Mouse (Mus musculus) heart, embryonic 14.5 days (tissue): ENCODE results near the gene Sptbn4. TPM values are rescaled to one million over a fixed set of nuclear protein-coding genes. Genes with fewer than 3 reads are reported as not detected.

Experiments used
- ATAC-seq: fragments of 200-750 bp; cut with Nextera tagmentation; 2 replicates; pipeline ENCODE4 v1.8.0; 2017; ENCODE audit warnings: low read depth, moderate TSS enrichment; ENCODE audit not compliant: insufficient number of reproducible peaks, insufficient read depth, low FRiP score
- H3K27ac ChIP-seq, 2 experiments: fragments of 200-500 bp in 1 of 2; fragments of 300-500 bp in 1 of 2; sonication (generic) in 1 of 2; replicated peaks in 1 of 2; 2 replicates each; pipeline ENCODE4 v1.5.1; 2012 to 2014; ENCODE audit warnings: low read depth in 2 of 2, low read length in 2 of 2, control low read depth in 1 of 2, mild to moderate bottlenecking in 1 of 2, mixed read lengths in 1 of 2; ENCODE audit not compliant: control insufficient read depth in 1 of 2, insufficient read depth in 1 of 2
- H3K27me3 ChIP-seq: fragments of 300-500 bp; sonication (generic); 2 replicates; pipeline ENCODE4 v1.6.1; 2014; ENCODE audit warnings: mild to moderate bottlenecking, low read length, control low read depth; ENCODE audit not compliant: control insufficient read depth, insufficient read depth
- H3K36me3 ChIP-seq: fragments of 300-500 bp; sonication (generic); 2 replicates; pipeline ENCODE4 v1.6.1; 2014; ENCODE audit warnings: mild to moderate bottlenecking, control low read depth, low read length, mixed read lengths; ENCODE audit not compliant: control insufficient read depth, insufficient read depth
- H3K4me1 ChIP-seq, 2 experiments: fragments of 200-500 bp in 1 of 2; fragments of 300-500 bp in 1 of 2; sonication (generic) in 1 of 2; 2 replicates each; pipeline ENCODE4 v1.6.1; 2012 to 2014; ENCODE audit warnings: low read length in 2 of 2, control low read depth in 1 of 2, mixed read lengths in 1 of 2; ENCODE audit not compliant: control insufficient read depth in 2 of 2, insufficient read depth in 2 of 2
- H3K4me2 ChIP-seq: fragments of 300-500 bp; sonication (generic); 2 replicates; pipeline ENCODE4 v1.6.1; 2014; ENCODE audit warnings: mild to moderate bottlenecking, low read length
- H3K4me3 ChIP-seq, 2 experiments: fragments of 200-500 bp in 1 of 2; fragments of 300-500 bp in 1 of 2; sonication (generic) in 1 of 2; 2 replicates each; pipeline ENCODE4 v1.5.1; 2012 to 2014; ENCODE audit warnings: low read length in 2 of 2, mild to moderate bottlenecking in 2 of 2, control low read depth in 1 of 2, low read depth in 1 of 2, moderate library complexity in 1 of 2; ENCODE audit not compliant: control insufficient read depth in 1 of 2, insufficient read depth in 1 of 2
- H3K9ac ChIP-seq: fragments of 300-500 bp; sonication (generic); 2 replicates; pipeline ENCODE4 v1.6.1; 2014; ENCODE audit warnings: mild to moderate bottlenecking, low read length
- H3K9me3 ChIP-seq: fragments of 300-500 bp; sonication (generic); 2 replicates; pipeline ENCODE4 v1.6.1; 2016; ENCODE audit warnings: low read length, control low read depth; ENCODE audit not compliant: control insufficient read depth
- WGBS: fragments of 180-500 bp; shearing (Covaris S2); extraction: QIAGEN DNeasy Blood & Tissue Kit; methylation state at CpG from one replicate; pipeline ENCODE4 v1.1.7; 2014; 5-methylcytosine and 5-hydroxymethylcytosine counted together
- polyA plus RNA-seq: library from polyadenylated mRNA; unstranded; fragments of >200 nt; fragmentation: Nextera tagmentation; extraction: Ambion mirVana; gene quantifications from 2 replicates; pipeline ENCODE4 v1.2.1, GENCODE M21; 2014

Gene Sptbn4
- polyA plus RNA-seq, 1 experiment from 2014 or later: 0.15 TPM

- Histone ChIP-seq H3K27me3 (no peaks in the 10 kb centered on the region), H3K36me3 (peaks cover 21% of the 10 kb centered on the region), H3K9me3 (no peaks in the 10 kb centered on the region), H3K4me1 (peaks cover 4 to 13% of the 10 kb centered on the region in 2 experiments; a peak in 3 of 4 replicates), H3K27ac (peak overlapping the region; percentile 93), H3K9ac (peak overlapping the region; percentile 79), H3K4me2 (peak overlapping the region; percentile 76), H3K4me3 (peak overlapping the region; percentile 72 to 77)
- WGBS: under 1% methylated on average over 34 of the region's 34 CpGs
- ATAC-seq: no peak; the same call in 1 of the 2 replicates
Measured at GRCm38 (mm10) chr7:27473835-27474489, 26.5 kb upstream of the Sptbn4 start.

GRCm38 (mm10) chr7:27473156-27473834 is 25.8 kb upstream of the Sptbn4 start, which contains the start of gene Sertad3:
Gene Sertad3, plus strand, starts transcription at chr7:27473768.
- H3K9ac ChIP-seq: peak within 1 kb of the TSS; percentile 79
- H3K27me3 ChIP-seq: no peaks in the 10 kb centered on the region
- no peaks in the 10 kb centered on the region for H3K9me3 ChIP-seq
- ATAC-seq: peak; percentile 90
- peaks cover 4 to 13% of the 10 kb centered on the region in 2 experiments; a peak in 3 of 4 replicates for H3K4me1 ChIP-seq
- peaks cover 21% of the 10 kb centered on the region for H3K36me3 ChIP-seq
- peak within 1 kb of the TSS; percentile 93 for H3K27ac ChIP-seq
- H3K4me3 ChIP-seq: peak within 1 kb of the TSS; percentile 72 to 77
- H3K4me2 ChIP-seq: peak within 1 kb of the TSS; percentile 76
- WGBS: under 1% methylated on average over 36 of the region's 36 CpGs

- Histone ChIP-seq H3K36me3 (peaks cover 17% of the 10 kb centered on the region), H3K27ac (peak overlapping the region; percentile 48 to 93), H3K4me2 (peak overlapping the region; percentile 76), H3K9ac (peak overlapping the region; percentile 79), H3K4me3 (peak overlapping the region in 1 of 2 experiments; percentile 77; a peak in 2 of 4 replicates), H3K4me1 (peaks cover 4 to 15% of the 10 kb centered on the region in 2 experiments; a peak in 3 of 4 replicates), H3K27me3 (no peaks in the 10 kb centered on the region), H3K9me3 (no peaks in the 10 kb centered on the region)
- 23% methylated on average over 7 of the region's 7 CpGs for WGBS
- no peak for ATAC-seq
Measured at GRCm38 (mm10) chr7:27472596-27472995, 25.1 kb upstream of the Sptbn4 start.

GRCm38 (mm10) chr7:27471390-27472120 is 24.1 kb upstream of the Sptbn4 start:
- 87% methylated on average over 11 of the region's 11 CpGs for WGBS
- Histone ChIP-seq H3K9ac (no peak overlapping the region), H3K4me1 (peaks cover 4 to 16% of the 10 kb centered on the region in 2 experiments; a peak in 3 of 4 replicates), H3K4me2 (no peak overlapping the region), H3K27ac (no peak overlapping the region), H3K27me3 (no peaks in the 10 kb centered on the region), H3K9me3 (no peaks in the 10 kb centered on the region), H3K36me3 (peaks cover 7% of the 10 kb centered on the region), H3K4me3 (no peak overlapping the region)
- ATAC-seq: no peak

GRCm38 (mm10) chr7:27467648-27468047 is 20.2 kb upstream of the Sptbn4 start:
- Histone ChIP-seq H3K27me3 (no peaks in the 10 kb centered on the region), H3K4me3 (no peak overlapping the region), H3K36me3 (0 out of 2 replicates have a peak, but pooled peaks cover under 1% of the 10 kb centered on the region), H3K4me2 (no peak overlapping the region), H3K27ac (no peak overlapping the region), H3K9ac (no peak overlapping the region), H3K4me1 (0 out of 4 replicates have a peak, but pooled peaks cover 0 to 6% of the 10 kb centered on the region in 2 experiments), H3K9me3 (no peaks in the 10 kb centered on the region)
- WGBS: 22% methylated on average over 4 of the region's 4 CpGs
- no peak for ATAC-seq

- H3K27me3 ChIP-seq: no peaks in the 10 kb centered on the region
- H3K4me1 ChIP-seq: no peaks in the 10 kb centered on the region
- no peak overlapping the region for H3K9ac ChIP-seq
- no peak overlapping the region for H3K4me2 ChIP-seq
- H3K36me3 ChIP-seq: 0 out of 2 replicates have a peak, but pooled peaks cover 4% of the 10 kb centered on the region
- no peak overlapping the region for H3K4me3 ChIP-seq
- H3K27ac ChIP-seq: no peak overlapping the region
- H3K9me3 ChIP-seq: no peaks in the 10 kb centered on the region
- WGBS: 75% methylated on average over 6 of the region's 6 CpGs
- ATAC-seq: no peak
Measured at GRCm38 (mm10) chr7:27460477-27460876, 13.0 kb upstream of the Sptbn4 start.

GRCm38 (mm10) chr7:27459640-27460039 is 12.2 kb upstream of the Sptbn4 start:
- Histone ChIP-seq H3K27ac (no peak overlapping the region), H3K4me3 (no peak overlapping the region), H3K27me3 (no peaks in the 10 kb centered on the region), H3K4me1 (no peaks in the 10 kb centered on the region), H3K4me2 (no peak overlapping the region), H3K36me3 (0 out of 2 replicates have a peak, but pooled peaks cover 4% of the 10 kb centered on the region), H3K9me3 (no peaks in the 10 kb centered on the region), H3K9ac (no peak overlapping the region)
- WGBS: 54% methylated on average over 5 of the region's 5 CpGs
- no peak for ATAC-seq
